Mouse (Mus musculus): ENCODE measurements at regions not wholly inside any gene's neighbourhood (a gene's known extent, or its start where the extent isn't known, plus 50 kb on each side); places are given as distances from the start of the nearest gene placed in this dataset.

DNA sequence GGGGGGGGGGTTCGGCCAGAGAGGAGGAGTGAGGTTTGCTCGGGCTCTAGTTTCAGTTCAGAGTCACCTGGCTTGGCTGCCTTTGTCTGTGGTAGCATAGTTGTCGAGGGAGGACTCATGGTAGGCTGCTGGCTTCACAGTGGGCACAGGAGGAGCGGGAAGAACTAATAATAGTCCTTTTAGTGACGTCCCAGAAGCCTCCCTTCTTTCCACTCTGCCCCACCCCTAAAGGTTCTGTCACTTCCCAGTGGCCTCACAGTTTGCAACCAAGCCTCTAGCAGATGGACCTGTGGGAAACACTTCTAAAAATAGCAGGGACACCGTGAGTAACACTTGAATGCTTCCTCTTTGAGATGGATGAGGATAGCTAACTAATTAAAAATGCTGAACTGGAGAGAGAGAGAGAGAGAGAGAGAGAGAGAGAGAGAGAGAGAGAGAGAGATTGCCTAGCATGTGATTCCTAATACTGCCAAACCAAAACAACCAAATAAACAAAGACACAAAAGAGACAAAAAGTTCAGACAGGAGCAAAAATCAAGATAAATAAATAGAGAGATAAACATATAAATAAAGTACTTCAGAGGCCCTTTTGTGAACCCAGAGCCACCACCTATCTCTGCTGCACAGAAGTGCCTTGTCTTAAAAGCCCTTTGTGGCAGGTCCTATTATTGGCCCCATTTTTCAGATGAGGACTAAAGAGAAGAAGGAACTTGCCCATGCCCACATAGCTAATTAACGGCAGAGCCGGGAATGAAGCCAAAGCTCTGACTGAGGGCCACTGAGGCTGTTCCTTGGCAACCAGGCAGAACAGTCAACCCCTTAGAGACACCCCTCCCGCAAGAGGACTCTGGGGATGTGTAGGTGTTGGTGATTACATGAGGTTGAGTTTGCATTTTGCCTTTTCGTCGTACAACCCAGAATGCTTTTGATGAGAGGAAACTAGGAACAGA lies 54.0 kb upstream of the Serp2 start:
- intact Hi-C loops (cut with DNase I): no loop called here
- DNase-seq (ENCODE audit: low spot score in 2 of 2): peak; percentile 75 to 77

All from left cerebral cortex, postnatal 14 days (tissue).